Mouse (Mus musculus): Measurements from ENCODE around the gene Tgfb1.

- TF ChIP-seq CTCF (IDR thresholded peaks at IDR 0.05; ENCODE audit: low read depth, low read length) (no peak), POLR2A (IDR thresholded peaks at IDR 0.05; ENCODE audit: borderline replicate concordance, low read depth, low read length) (no peak)
These were observed 49.7 kb upstream of the Tgfb1 start for GRCm38 (mm10) chr7:25637099-25637498.

All from bone marrow macrophage, adult 2 months (primary cell).